ENCODE assay signal across 28 mouse cellular contexts in the genomic region with DNA sequence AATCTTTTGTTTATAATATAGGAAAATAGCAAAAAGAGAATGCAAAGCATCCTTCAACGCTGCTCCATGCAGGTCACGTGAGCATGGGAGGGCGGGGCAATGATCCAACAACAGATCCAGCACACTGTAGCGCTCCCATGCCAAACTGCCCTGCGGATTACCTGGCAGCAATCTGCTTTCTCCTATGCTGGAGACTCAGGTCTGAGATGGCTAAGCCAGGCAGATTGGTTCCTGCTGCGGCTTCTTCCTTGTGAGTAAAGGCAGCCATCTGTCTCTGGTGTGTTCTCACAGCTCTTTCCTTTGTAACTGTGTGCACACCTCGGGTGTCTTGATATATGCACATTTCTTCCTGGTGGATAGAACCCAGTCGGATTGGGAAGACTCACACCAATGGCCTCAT.
DNase-seq lines count a peak whose midpoint lies in the region; ATAC-seq and TF ChIP-seq lines count a peak whose summit lies in the region.
"Had no signal": no experiment of that assay in that cellular context is flagged by ENCODE, and none has a peak within 500 bp of the region (broad histone marks: within the 10 kb centered on the region; RNA-seq: fewer than 3 reads in every experiment).

No protein-coding gene starts in this region.

- intact Hi-C loops in left cerebral cortex, postnatal 4 days (cut with DNase I), result no loop called here
- intact Hi-C loops in left cerebral cortex, adult 2 months (cut with DNase I), result no loop called here

- no peak overlapping the region for H3K9ac ChIP-seq in midbrain, postnatal 0 days (replicated peaks; ENCODE audit: low read length, poor library complexity, severe bottlenecking)
- no peak overlapping the region for H3K9ac ChIP-seq in hindbrain, postnatal 0 days (replicated peaks; ENCODE audit: low read length)
- H3K9ac ChIP-seq: embryonic facial prominence, embryonic 13.5 days; hindbrain, embryonic 12.5 days; limb, embryonic 13.5 days; lung, embryonic 15.5 days; midbrain, embryonic 15.5 days had no signal

- peaks cover 5% of the 10 kb centered on the region; the same call in 1 of the 2 replicates for H3K9me3 ChIP-seq in midbrain, postnatal 0 days (ENCODE audit: low read length)
- H3K9me3 ChIP-seq in hindbrain, postnatal 0 days (ENCODE audit: low read length), result no peaks in the 10 kb centered on the region; the same call in 1 of the 2 replicates
- H3K9me3 ChIP-seq: embryonic facial prominence, embryonic 13.5 days; heart, embryonic 10.5 days; hindbrain, embryonic 12.5 days; limb, embryonic 13.5 days; lung, embryonic 15.5 days; midbrain, embryonic 15.5 days had no signal

- 91% methylated on average over 8 of the region's 8 CpGs for WGBS in midbrain, postnatal 0 days
- WGBS in hindbrain, postnatal 0 days, result 81% methylated on average over 8 of the region's 8 CpGs

- no peaks in the 10 kb centered on the region for H3K27me3 ChIP-seq in midbrain, postnatal 0 days (ENCODE audit: insufficient read depth, low read length)
- H3K27me3 ChIP-seq in hindbrain, postnatal 0 days (ENCODE audit: insufficient read depth, low read length), result no peaks in the 10 kb centered on the region
- H3K27me3 ChIP-seq: embryonic facial prominence, embryonic 13.5 days; hindbrain, embryonic 12.5 days; limb, embryonic 13.5 days; lung, embryonic 15.5 days; midbrain, embryonic 15.5 days had no signal

- no peak overlapping the region for H3K27ac ChIP-seq in left cerebral cortex, adult 2 months
- H3K27ac ChIP-seq in midbrain, postnatal 0 days (ENCODE audit: low read depth, low read length), result no peak overlapping the region
- no peak overlapping the region for H3K27ac ChIP-seq in hindbrain, postnatal 0 days
- H3K27ac ChIP-seq: embryonic facial prominence, embryonic 13.5 days; forebrain, embryonic 10.5 days; heart, embryonic 10.5 days; hindbrain, embryonic 12.5 days; limb, embryonic 13.5 days; lung, embryonic 15.5 days; midbrain, embryonic 10.5 days; midbrain, embryonic 15.5 days; stomach, postnatal 0 days had no signal

- no peak overlapping the region for H3K4me2 ChIP-seq in midbrain, postnatal 0 days (ENCODE audit: low read depth, low read length, poor library complexity, severe bottlenecking)
- no peak overlapping the region for H3K4me2 ChIP-seq in hindbrain, postnatal 0 days (ENCODE audit: low read depth, low read length)
- H3K4me2 ChIP-seq: embryonic facial prominence, embryonic 13.5 days; hindbrain, embryonic 12.5 days; limb, embryonic 13.5 days; liver, embryonic 11.5 days; lung, embryonic 15.5 days; midbrain, embryonic 15.5 days had no signal

- no peaks in the 10 kb centered on the region for H3K4me1 ChIP-seq in midbrain, postnatal 0 days (ENCODE audit: insufficient read depth, low read length)
- H3K4me1 ChIP-seq in hindbrain, postnatal 0 days (ENCODE audit: insufficient read depth, low read length), result no peaks in the 10 kb centered on the region
- H3K4me1 ChIP-seq: embryonic facial prominence, embryonic 13.5 days; forebrain, embryonic 10.5 days; heart, embryonic 10.5 days; hindbrain, embryonic 12.5 days; lung, embryonic 15.5 days; midbrain, embryonic 10.5 days; midbrain, embryonic 15.5 days had no signal

- ATAC-seq in midbrain, postnatal 0 days (ENCODE audit: low FRiP score), result no peak
- ATAC-seq in hindbrain, postnatal 0 days, result no peak
- ATAC-seq: forebrain, embryonic 16.5 days; inflammation-experienced regulatory T-cells, adult 6 months; midbrain, embryonic 15.5 days; Patski had no signal

- no peak for TF ChIP-seq CTCF in left cerebral cortex, adult 2 months (IDR thresholded peaks at IDR 0.05)
- no peak for TF ChIP-seq CTCF in midbrain, postnatal 0 days (IDR thresholded peaks at IDR 0.05)
- no peak for TF ChIP-seq CTCF in hindbrain, postnatal 0 days (IDR thresholded peaks at IDR 0.05; ENCODE audit: low read depth)

- H3K36me3 ChIP-seq in midbrain, postnatal 0 days (ENCODE audit: insufficient read depth, low read length), result no peaks in the 10 kb centered on the region
- H3K36me3 ChIP-seq in hindbrain, postnatal 0 days (ENCODE audit: insufficient read depth, low read length), result no peaks in the 10 kb centered on the region
- H3K36me3 ChIP-seq: embryonic facial prominence, embryonic 13.5 days; forebrain, embryonic 10.5 days; heart, embryonic 10.5 days; hindbrain, embryonic 12.5 days; limb, embryonic 13.5 days; lung, embryonic 15.5 days; midbrain, embryonic 10.5 days; midbrain, embryonic 15.5 days had no signal

- H3K4me3 ChIP-seq in left cerebral cortex, adult 2 months, result no peak overlapping the region
- no peak overlapping the region for H3K4me3 ChIP-seq in midbrain, postnatal 0 days (ENCODE audit: low read depth, low read length)
- H3K4me3 ChIP-seq in hindbrain, postnatal 0 days (ENCODE audit: low read length), result no peak overlapping the region
- H3K4me3 ChIP-seq: embryonic facial prominence, embryonic 13.5 days; forebrain, embryonic 10.5 days; heart, embryonic 10.5 days; hindbrain, embryonic 12.5 days; limb, embryonic 13.5 days; lung, embryonic 15.5 days; midbrain, embryonic 10.5 days; midbrain, embryonic 15.5 days had no signal

- DNase-seq in left cerebral cortex, postnatal 4 days, result peak; percentile 70
- DNase-seq in left cerebral cortex, adult 2 months (ENCODE audit: extremely low spot score in 1 of 2, low spot score in 2 of 2), result no peak
- peak; percentile 80 to 84 for DNase-seq in cerebellum, adult 18-20 months
- peak; percentile 94 to 96 for DNase-seq in cerebellum, postnatal 10 days
- no peak for DNase-seq in midbrain, postnatal 0 days (ENCODE audit: low spot score)
- no peak for DNase-seq in hindbrain, postnatal 0 days (ENCODE audit: low spot score)
- no peak for DNase-seq in ovary, postnatal 14 days (ENCODE audit: low spot score)
- DNase-seq: gastrocnemius, postnatal 14 days; heart, postnatal 36 days; kidney, adult 11 months; kidney, postnatal 14 days; layer of hippocampus, adult 9-11 months; right cerebral cortex, postnatal 4 days; thymus, adult 18-20 months; thymus, postnatal 4 days had no signal

Comparison
In these comparisons a context has a peak if more than half of its experiments do, and no peak if none do; other contexts are left out.
1. DNase-seq: peak in left cerebral cortex, postnatal 4 days (single experiment), cerebellum, adult 18-20 months (2 of 2) and cerebellum, postnatal 10 days (2 of 2); none in left cerebral cortex, adult 2 months (0 of 2), midbrain, postnatal 0 days (single experiment), hindbrain, postnatal 0 days (single experiment) and ovary, postnatal 14 days (single experiment).